Mouse (Mus musculus): Measurements from ENCODE around the gene Txndc8.

Gene Txndc8

GRCm38 (mm10) chr4:58009024-58009423 is at the start of gene Txndc8:
Gene Txndc8 (minus strand): TSS chr4:58009124.
- no peak for DNase-seq (ENCODE audit: low spot score)

- DNase-seq (ENCODE audit: low spot score): peak; percentile 34
Measured at GRCm38 (mm10) chr4:58055653-58056052, 46.7 kb upstream of the Txndc8 start.

- no peak for DNase-seq (ENCODE audit: low spot score)
Measured at GRCm38 (mm10) chr4:58054441-58054840, 45.5 kb upstream of the Txndc8 start.

- DNase-seq (ENCODE audit: low spot score): no peak
Measured at GRCm38 (mm10) chr4:58050746-58051145, 41.8 kb upstream of the Txndc8 start.

GRCm38 (mm10) chr4:58050276-58050675 is 41.4 kb upstream of the Txndc8 start:
- DNase-seq (ENCODE audit: low spot score): no peak

- DNase-seq (ENCODE audit: low spot score): no peak
Measured at GRCm38 (mm10) chr4:58044833-58045232, 35.9 kb upstream of the Txndc8 start.

- DNase-seq (ENCODE audit: low spot score): no peak
Measured at GRCm38 (mm10) chr4:58044356-58044755, 35.4 kb upstream of the Txndc8 start.

GRCm38 (mm10) chr4:58040093-58040492 is 31.2 kb upstream of the Txndc8 start:
- DNase-seq (ENCODE audit: low spot score): no peak

- DNase-seq (ENCODE audit: low spot score): no peak
Measured at GRCm38 (mm10) chr4:58037096-58037705, 28.3 kb upstream of the Txndc8 start.

- DNase-seq (ENCODE audit: low spot score): no peak
Measured at GRCm38 (mm10) chr4:58034663-58035062, 25.7 kb upstream of the Txndc8 start.

GRCm38 (mm10) chr4:58032714-58033113 is 23.8 kb upstream of the Txndc8 start:
- no peak for DNase-seq (ENCODE audit: low spot score)

- no peak for DNase-seq (ENCODE audit: low spot score)
Measured at GRCm38 (mm10) chr4:58003501-58003900, 5.4 kb downstream of the Txndc8 start.

GRCm38 (mm10) chr4:57991425-57991824 is 17.5 kb downstream of the Txndc8 start:
- no peak for DNase-seq (ENCODE audit: low spot score)

- no peak for DNase-seq (ENCODE audit: low spot score)
Measured at GRCm38 (mm10) chr4:57974400-57975117, 34.4 kb downstream of the Txndc8 start.

- DNase-seq (ENCODE audit: low spot score): no peak
Measured at GRCm38 (mm10) chr4:57973592-57974268, 35.2 kb downstream of the Txndc8 start.

GRCm38 (mm10) chr4:57970285-57970684 is 38.6 kb downstream of the Txndc8 start:
- no peak for DNase-seq (ENCODE audit: low spot score)

GRCm38 (mm10) chr4:57967195-57967594 is 41.7 kb downstream of the Txndc8 start:
- DNase-seq (ENCODE audit: low spot score): no peak

GRCm38 (mm10) chr4:57965516-57965915 is 43.4 kb downstream of the Txndc8 start:
- no peak for DNase-seq (ENCODE audit: low spot score)

GRCm38 (mm10) chr4:57964143-57964542 is 44.8 kb downstream of the Txndc8 start:
- no peak for DNase-seq (ENCODE audit: low spot score)

GRCm38 (mm10) chr4:57959056-57959455 is 49.9 kb downstream of the Txndc8 start:
- DNase-seq (ENCODE audit: low spot score): no peak

GRCm38 (mm10) chr4:57958098-57958497 is 50.8 kb downstream of the Txndc8 start:
- DNase-seq (ENCODE audit: low spot score): no peak

GRCm38 (mm10) chr4:57957200-57958085 is 51.5 kb downstream of the Txndc8 start:
- no peak for DNase-seq (ENCODE audit: low spot score)
